Mouse (Mus musculus): ENCODE results near the gene Rfk. TPM values are rescaled to one million over a fixed set of nuclear protein-coding genes. Genes with fewer than 3 reads are reported as not detected.
A peak's percentile ranks its signal among the peaks of the same experiment; 100 is the strongest.

Gene Rfk
- polyA plus RNA-seq, 1 experiment from 2014 or later: 49.8 TPM

DNA sequence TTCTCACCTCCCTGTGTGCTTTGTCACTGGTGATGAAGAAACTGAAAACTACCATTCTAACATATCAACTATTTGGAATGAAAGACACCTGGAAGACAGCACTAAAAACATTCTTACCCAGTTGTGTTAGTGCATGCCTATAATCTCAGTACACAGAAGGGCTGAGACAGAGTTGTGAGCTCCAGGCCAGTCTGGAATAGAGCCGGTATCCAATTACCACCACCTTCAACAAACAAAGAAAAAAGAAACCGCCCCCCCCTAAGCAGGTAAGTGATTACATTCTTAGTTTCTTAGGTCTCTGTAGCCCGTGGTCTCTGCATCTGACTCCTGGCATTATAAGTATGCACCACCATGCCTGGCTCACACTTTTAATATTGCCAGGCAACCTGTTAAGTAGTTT is 977 bp upstream of the Rfk start:
- H3K4me3 ChIP-seq (ENCODE audit: low read depth, low read length): peak overlapping the region; percentile 92
- H3K4me1 ChIP-seq (ENCODE audit: control insufficient read depth, low read depth, low read length): peaks cover 29% of the 10 kb centered on the region
- 0 out of 2 replicates have a peak overlapping the region, but pooled peaks have one; percentile 22 for H3K9ac ChIP-seq (ENCODE audit: low read depth, low read length)
- peak overlapping the region; percentile 62 for H3K4me2 ChIP-seq (ENCODE audit: low read depth, low read length)
- no peaks in the 10 kb centered on the region for H3K9me3 ChIP-seq (replicated peaks; ENCODE audit: control insufficient read depth, low read length)
- no peaks in the 10 kb centered on the region for H3K27me3 ChIP-seq (ENCODE audit: control insufficient read depth, insufficient read depth, low read depth, low read length)
- H3K27ac ChIP-seq (ENCODE audit: low read length): no peak overlapping the region
- no peak for ATAC-seq (ENCODE audit: low read depth)
- H3K36me3 ChIP-seq (ENCODE audit: control insufficient read depth, insufficient read depth): 0 out of 2 replicates have a peak, but pooled peaks cover 3% of the 10 kb centered on the region
- 36% methylated on average over 3 of the region's 3 CpGs for WGBS (ENCODE audit: insufficient replicate concordance)

DNA sequence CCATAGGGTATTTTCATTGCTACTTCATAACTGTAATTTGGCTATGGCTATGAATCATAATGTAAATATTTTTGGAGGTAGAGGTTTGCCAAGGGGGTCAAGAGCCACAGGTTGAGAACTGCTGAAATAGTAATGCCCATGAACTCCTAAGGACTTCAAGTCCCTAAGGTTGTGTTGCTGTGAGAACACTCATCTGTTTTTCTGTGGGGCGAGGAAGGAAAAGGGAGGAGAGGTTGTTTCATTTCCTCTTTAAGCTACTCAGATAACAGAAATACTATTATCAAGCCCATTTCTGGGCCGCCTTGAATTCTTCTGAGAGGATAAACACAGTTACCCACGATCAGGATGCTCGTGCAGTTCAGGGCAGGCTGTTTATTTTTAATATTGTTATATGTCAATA is 3.0 kb downstream of the Rfk start:
- Histone ChIP-seq H3K36me3 (ENCODE audit: control insufficient read depth, insufficient read depth) (peaks cover 13% of the 10 kb centered on the region), H3K9ac (ENCODE audit: low read depth, low read length) (no peak overlapping the region), H3K4me3 (ENCODE audit: low read depth, low read length) (no peak overlapping the region), H3K4me2 (ENCODE audit: low read depth, low read length) (no peak overlapping the region), H3K4me1 (ENCODE audit: control insufficient read depth, low read depth, low read length) (peaks cover 22% of the 10 kb centered on the region), H3K27me3 (ENCODE audit: control insufficient read depth, insufficient read depth, low read depth, low read length) (no peaks in the 10 kb centered on the region), H3K9me3 (replicated peaks; ENCODE audit: control insufficient read depth, low read length) (no peaks in the 10 kb centered on the region), H3K27ac (ENCODE audit: low read length) (no peak overlapping the region)
- ATAC-seq (ENCODE audit: low read depth): no peak
- WGBS (ENCODE audit: insufficient replicate concordance): 40% methylated on average over 4 of the region's 4 CpGs

DNA sequence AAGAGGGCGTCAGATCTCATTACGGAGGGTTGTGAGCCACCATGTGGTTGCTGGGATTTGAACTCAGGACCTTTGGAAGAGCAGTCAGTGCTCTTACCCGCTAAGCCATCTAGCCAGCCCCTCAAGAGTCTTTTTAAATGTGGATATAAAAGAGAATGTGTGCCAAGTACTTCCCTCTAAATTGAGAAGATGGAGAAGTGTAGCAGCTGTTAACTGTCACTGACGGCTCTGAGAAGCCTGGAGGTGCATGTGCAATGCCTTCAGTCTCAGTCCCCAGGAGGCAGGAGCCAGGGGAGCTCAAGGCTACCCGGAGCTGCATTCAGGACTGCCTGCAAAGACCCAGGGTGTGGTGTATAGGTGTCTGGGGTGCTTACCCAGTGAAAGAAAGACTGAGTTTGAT is 4.1 kb downstream of the Rfk start:
- 69% methylated on average over 5 of the region's 5 CpGs for WGBS (ENCODE audit: insufficient replicate concordance)
- Histone ChIP-seq H3K36me3 (ENCODE audit: control insufficient read depth, insufficient read depth) (peaks cover 13% of the 10 kb centered on the region), H3K27ac (ENCODE audit: low read length) (no peak overlapping the region), H3K9ac (ENCODE audit: low read depth, low read length) (no peak overlapping the region), H3K4me3 (ENCODE audit: low read depth, low read length) (no peak overlapping the region), H3K9me3 (replicated peaks; ENCODE audit: control insufficient read depth, low read length) (no peaks in the 10 kb centered on the region), H3K4me1 (ENCODE audit: control insufficient read depth, low read depth, low read length) (peaks cover 21% of the 10 kb centered on the region), H3K27me3 (ENCODE audit: control insufficient read depth, insufficient read depth, low read depth, low read length) (no peaks in the 10 kb centered on the region), H3K4me2 (ENCODE audit: low read depth, low read length) (no peak overlapping the region)
- no peak for ATAC-seq (ENCODE audit: low read depth)

DNA sequence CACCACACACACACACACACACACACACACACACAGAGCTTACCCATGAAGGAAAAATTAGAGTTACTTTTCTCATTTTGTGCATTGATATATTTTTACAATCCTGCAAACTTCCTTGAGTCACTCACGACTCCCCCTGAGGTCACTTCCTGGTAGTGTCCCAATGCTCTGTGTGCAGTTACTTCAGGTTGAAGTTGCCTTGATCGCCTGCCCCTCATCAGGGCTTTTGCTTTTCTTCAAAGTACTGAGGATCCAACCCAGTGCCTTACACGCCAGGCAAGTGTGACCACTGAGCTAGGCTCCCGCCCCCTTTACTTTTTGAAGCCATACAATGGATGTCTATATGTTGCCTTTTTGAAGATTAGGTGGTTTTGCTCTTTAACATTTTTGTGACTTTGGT is 6.1 kb downstream of the Rfk start:
- H3K4me3 ChIP-seq (ENCODE audit: low read depth, low read length): no peak overlapping the region
- no peak overlapping the region for H3K9ac ChIP-seq (ENCODE audit: low read depth, low read length)
- no peaks in the 10 kb centered on the region for H3K9me3 ChIP-seq (replicated peaks; ENCODE audit: control insufficient read depth, low read length)
- ATAC-seq (ENCODE audit: low read depth): no peak
- 72% methylated on average over 4 of the region's 4 CpGs for WGBS (ENCODE audit: insufficient replicate concordance)
- H3K4me2 ChIP-seq (ENCODE audit: low read depth, low read length): no peak overlapping the region
- no peak overlapping the region for H3K27ac ChIP-seq (ENCODE audit: low read length)
- H3K36me3 ChIP-seq (ENCODE audit: control insufficient read depth, insufficient read depth): peaks cover 13% of the 10 kb centered on the region
- H3K27me3 ChIP-seq (ENCODE audit: control insufficient read depth, insufficient read depth, low read depth, low read length): no peaks in the 10 kb centered on the region
- peaks cover 10% of the 10 kb centered on the region for H3K4me1 ChIP-seq (ENCODE audit: control insufficient read depth, low read depth, low read length)

DNA sequence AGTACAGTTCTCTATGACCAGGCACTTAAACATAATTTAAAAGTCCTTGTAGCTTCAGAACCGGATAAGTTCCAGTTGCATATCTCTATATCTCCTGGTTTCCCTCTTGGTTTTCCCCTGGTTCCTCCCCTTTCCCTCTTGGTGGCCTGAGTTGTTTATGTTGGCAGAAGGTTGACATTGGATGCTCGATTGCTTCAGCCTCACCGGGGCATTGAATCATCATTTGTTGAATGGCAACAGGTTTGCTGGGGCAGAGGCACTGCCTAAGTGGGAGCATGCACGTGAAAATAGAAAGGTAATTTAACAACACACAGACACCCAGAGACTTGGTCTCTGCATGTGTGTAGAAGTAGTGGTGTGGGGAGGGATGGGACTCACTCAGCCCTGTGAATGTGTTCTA is 6.7 kb downstream of the Rfk start:
- peaks cover 5% of the 10 kb centered on the region for H3K4me1 ChIP-seq (ENCODE audit: control insufficient read depth, low read depth, low read length)
- H3K36me3 ChIP-seq (ENCODE audit: control insufficient read depth, insufficient read depth): peaks cover 13% of the 10 kb centered on the region
- H3K27me3 ChIP-seq (ENCODE audit: control insufficient read depth, insufficient read depth, low read depth, low read length): no peaks in the 10 kb centered on the region
- no peak overlapping the region for H3K9ac ChIP-seq (ENCODE audit: low read depth, low read length)
- ATAC-seq (ENCODE audit: low read depth): no peak
- H3K27ac ChIP-seq (ENCODE audit: low read length): no peak overlapping the region
- H3K4me3 ChIP-seq (ENCODE audit: low read depth, low read length): no peak overlapping the region
- no peak overlapping the region for H3K4me2 ChIP-seq (ENCODE audit: low read depth, low read length)
- WGBS (ENCODE audit: insufficient replicate concordance): 68% methylated on average over 4 of the region's 4 CpGs
- H3K9me3 ChIP-seq (replicated peaks; ENCODE audit: control insufficient read depth, low read length): no peaks in the 10 kb centered on the region

DNA sequence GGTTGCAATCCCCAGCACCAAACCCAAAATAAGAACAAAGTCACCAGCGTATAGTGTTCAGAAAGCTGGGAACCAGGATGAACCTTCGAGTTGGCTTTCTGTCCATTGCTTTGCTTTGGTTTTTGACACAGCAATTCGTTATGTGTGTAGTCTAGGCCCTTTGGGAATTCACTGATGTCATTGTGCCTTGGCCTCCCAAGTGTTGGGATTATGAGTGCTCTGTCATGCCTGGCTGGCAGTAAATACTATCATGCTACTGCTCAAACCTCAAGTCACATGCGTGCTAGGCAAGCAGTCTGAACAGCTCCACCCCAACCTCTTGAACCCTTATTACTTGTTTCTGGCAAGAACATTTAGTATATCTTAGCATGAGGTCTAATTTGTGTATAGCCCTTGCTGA is 9.3 kb downstream of the Rfk start:
- H3K9ac ChIP-seq (ENCODE audit: low read depth, low read length): no peak overlapping the region
- peaks cover 11% of the 10 kb centered on the region for H3K36me3 ChIP-seq (ENCODE audit: control insufficient read depth, insufficient read depth)
- H3K4me2 ChIP-seq (ENCODE audit: low read depth, low read length): no peak overlapping the region
- H3K27me3 ChIP-seq (ENCODE audit: control insufficient read depth, insufficient read depth, low read depth, low read length): no peaks in the 10 kb centered on the region
- H3K9me3 ChIP-seq (replicated peaks; ENCODE audit: control insufficient read depth, low read length): no peaks in the 10 kb centered on the region
- no peaks in the 10 kb centered on the region for H3K4me1 ChIP-seq (ENCODE audit: control insufficient read depth, low read depth, low read length)
- no peak overlapping the region for H3K27ac ChIP-seq (ENCODE audit: low read length)
- no peak for ATAC-seq (ENCODE audit: low read depth)
- no peak overlapping the region for H3K4me3 ChIP-seq (ENCODE audit: low read depth, low read length)
- 68% methylated on average over 4 of the region's 4 CpGs for WGBS (ENCODE audit: insufficient replicate concordance)

DNA sequence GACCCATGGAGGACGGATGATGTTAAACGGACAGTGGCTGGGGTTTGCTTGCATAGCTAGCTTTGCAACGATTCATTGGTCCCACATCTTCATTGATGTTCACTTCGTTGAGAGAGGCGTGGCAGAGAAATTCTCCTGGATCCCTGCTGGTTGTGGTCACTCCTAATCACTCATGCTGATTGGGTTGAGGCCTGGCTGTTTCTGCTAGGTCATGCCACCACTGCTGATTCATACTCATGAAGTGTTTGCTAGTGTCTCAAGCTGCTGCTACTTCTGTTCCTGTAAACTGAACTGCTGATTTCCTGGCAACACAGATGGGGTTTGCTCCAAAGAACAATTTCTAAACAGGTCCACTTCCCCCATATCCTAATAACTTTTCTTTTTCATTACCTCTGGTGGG is 13.0 kb downstream of the Rfk start:
- 66% methylated on average over 5 of the region's 5 CpGs for WGBS (ENCODE audit: insufficient replicate concordance)
- ATAC-seq (ENCODE audit: low read depth): peak; percentile 72
- H3K9me3 ChIP-seq (replicated peaks; ENCODE audit: control insufficient read depth, low read length): no peaks in the 10 kb centered on the region
- H3K27ac ChIP-seq (ENCODE audit: low read length): no peak overlapping the region
- H3K27me3 ChIP-seq (ENCODE audit: control insufficient read depth, insufficient read depth, low read depth, low read length): no peaks in the 10 kb centered on the region
- H3K4me3 ChIP-seq (ENCODE audit: low read depth, low read length): no peak overlapping the region
- H3K36me3 ChIP-seq (ENCODE audit: control insufficient read depth, insufficient read depth): no peaks in the 10 kb centered on the region
- no peak overlapping the region for H3K9ac ChIP-seq (ENCODE audit: low read depth, low read length)
- H3K4me1 ChIP-seq (ENCODE audit: control insufficient read depth, low read depth, low read length): no peaks in the 10 kb centered on the region
- no peak overlapping the region for H3K4me2 ChIP-seq (ENCODE audit: low read depth, low read length)

DNA sequence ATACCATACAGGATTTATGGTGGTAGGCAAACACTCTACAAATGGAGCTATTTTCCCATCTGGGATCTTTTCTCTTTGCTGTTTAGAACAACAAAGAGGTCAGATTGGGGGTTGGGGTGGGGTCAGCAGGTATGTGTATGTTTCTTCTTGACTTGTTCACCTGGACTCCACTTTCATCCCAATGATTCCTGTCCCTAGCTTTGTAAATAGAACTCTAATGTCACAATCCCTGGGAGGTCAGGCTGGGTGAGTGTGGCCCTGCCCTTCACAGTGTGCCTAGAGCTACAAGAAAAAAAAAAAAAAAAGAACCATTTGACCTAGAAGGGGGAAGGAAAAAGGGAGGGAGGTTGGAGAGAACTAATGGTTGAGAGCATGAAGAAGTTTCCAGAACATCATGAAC is 14.7 kb downstream of the Rfk start:
- no peaks in the 10 kb centered on the region for H3K4me1 ChIP-seq (ENCODE audit: control insufficient read depth, low read depth, low read length)
- H3K4me2 ChIP-seq (ENCODE audit: low read depth, low read length): no peak overlapping the region
- no peak overlapping the region for H3K9ac ChIP-seq (ENCODE audit: low read depth, low read length)
- no peaks in the 10 kb centered on the region for H3K9me3 ChIP-seq (replicated peaks; ENCODE audit: control insufficient read depth, low read length)
- no peaks in the 10 kb centered on the region for H3K36me3 ChIP-seq (ENCODE audit: control insufficient read depth, insufficient read depth)
- ATAC-seq (ENCODE audit: low read depth): peak; percentile 68
- no peaks in the 10 kb centered on the region for H3K27me3 ChIP-seq (ENCODE audit: control insufficient read depth, insufficient read depth, low read depth, low read length)
- no peak overlapping the region for H3K27ac ChIP-seq (ENCODE audit: low read length)
- no peak overlapping the region for H3K4me3 ChIP-seq (ENCODE audit: low read depth, low read length)

DNA sequence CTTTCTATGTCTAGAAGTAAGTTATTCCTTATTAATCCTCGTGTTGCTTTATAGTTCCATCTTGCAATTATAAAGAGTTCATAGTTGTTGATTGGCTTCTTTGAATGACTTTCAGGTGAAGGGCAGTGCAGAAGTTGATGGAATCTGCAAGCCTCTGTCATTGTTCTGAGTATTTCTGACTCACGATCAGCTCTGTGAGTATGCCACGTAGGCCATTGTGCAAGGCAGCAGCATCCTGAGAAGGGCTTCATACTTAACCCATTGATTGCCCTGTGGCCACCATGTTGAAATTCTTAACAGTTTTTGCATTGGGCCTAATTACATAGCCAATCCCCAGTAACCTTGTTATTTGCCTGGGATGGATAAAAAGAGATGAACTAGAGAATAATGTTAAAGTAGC is 15.5 kb downstream of the Rfk start:
- no peaks in the 10 kb centered on the region for H3K4me1 ChIP-seq (ENCODE audit: control insufficient read depth, low read depth, low read length)
- WGBS (ENCODE audit: insufficient replicate concordance): 38% methylated on average over 3 of the region's 3 CpGs
- no peak for ATAC-seq (ENCODE audit: low read depth)
- H3K27ac ChIP-seq (ENCODE audit: low read length): no peak overlapping the region
- H3K4me3 ChIP-seq (ENCODE audit: low read depth, low read length): no peak overlapping the region
- no peaks in the 10 kb centered on the region for H3K27me3 ChIP-seq (ENCODE audit: control insufficient read depth, insufficient read depth, low read depth, low read length)
- H3K9me3 ChIP-seq (replicated peaks; ENCODE audit: control insufficient read depth, low read length): no peaks in the 10 kb centered on the region
- H3K36me3 ChIP-seq (ENCODE audit: control insufficient read depth, insufficient read depth): no peaks in the 10 kb centered on the region
- no peak overlapping the region for H3K4me2 ChIP-seq (ENCODE audit: low read depth, low read length)
- no peak overlapping the region for H3K9ac ChIP-seq (ENCODE audit: low read depth, low read length)
